Mouse (Mus musculus) Muller cell, postnatal 12 days (primary cell): ENCODE measurements around the gene Akap13.

Source experiments
- DNase-seq: peaks from one replicate; pipeline ENCODE4 v3.0.0-alpha.2; 2015; ENCODE audit errors: inconsistent ontology term

Akap13 gene

GRCm38 (mm10) chr7:75664455-75664854 lies 209.1 kb downstream of the Akap13 start:
- DNase-seq = no peak

- DNase-seq = peak; percentile 33
Measured at GRCm38 (mm10) chr7:75666982-75667381, 211.6 kb downstream of the Akap13 start.

- DNase-seq = no peak
Measured at GRCm38 (mm10) chr7:75667531-75667930, 212.2 kb downstream of the Akap13 start.

GRCm38 (mm10) chr7:75668396-75668795 lies 213.1 kb downstream of the Akap13 start:
- DNase-seq = no peak

GRCm38 (mm10) chr7:75669416-75669815 lies 214.1 kb downstream of the Akap13 start:
- no peak for DNase-seq

- DNase-seq = peak; percentile 56
Measured at GRCm38 (mm10) chr7:75679631-75680030, 224.3 kb downstream of the Akap13 start.

- peak; percentile 75 for DNase-seq
Measured at GRCm38 (mm10) chr7:75682901-75683300, 227.6 kb downstream of the Akap13 start.

- DNase-seq = peak; percentile 88
Measured at GRCm38 (mm10) chr7:75683410-75683809, 228.1 kb downstream of the Akap13 start.

GRCm38 (mm10) chr7:75684976-75685375 lies 229.6 kb downstream of the Akap13 start:
- no peak for DNase-seq

GRCm38 (mm10) chr7:75686046-75686826 lies 230.9 kb downstream of the Akap13 start:
- no peak for DNase-seq

GRCm38 (mm10) chr7:75686827-75687164 lies 231.5 kb downstream of the Akap13 start:
- no peak for DNase-seq

GRCm38 (mm10) chr7:75688144-75688543 lies 232.8 kb downstream of the Akap13 start:
- no peak for DNase-seq

- no peak for DNase-seq
Measured at GRCm38 (mm10) chr7:75694777-75695176, 239.4 kb downstream of the Akap13 start.

- no peak for DNase-seq
Measured at GRCm38 (mm10) chr7:75699836-75700235, 244.5 kb downstream of the Akap13 start.

- no peak for DNase-seq
Measured at GRCm38 (mm10) chr7:75700771-75701345, 245.5 kb downstream of the Akap13 start.

GRCm38 (mm10) chr7:75701761-75702160 lies 246.4 kb downstream of the Akap13 start:
- no peak for DNase-seq

GRCm38 (mm10) chr7:75702368-75702767 lies 247.0 kb downstream of the Akap13 start:
- no peak for DNase-seq

- no peak for DNase-seq
Measured at GRCm38 (mm10) chr7:75702966-75703645, 247.8 kb downstream of the Akap13 start.

- DNase-seq = no peak
Measured at GRCm38 (mm10) chr7:75704862-75705261, 249.5 kb downstream of the Akap13 start.

- no peak for DNase-seq
Measured at GRCm38 (mm10) chr7:75709936-75710335, 254.6 kb downstream of the Akap13 start.

- no peak for DNase-seq
Measured at GRCm38 (mm10) chr7:75710920-75711319, 255.6 kb downstream of the Akap13 start.

GRCm38 (mm10) chr7:75711436-75711835 lies 256.1 kb downstream of the Akap13 start:
- peak; percentile 46 for DNase-seq

GRCm38 (mm10) chr7:75712808-75713207 lies 257.5 kb downstream of the Akap13 start:
- DNase-seq = no peak
